Mouse (Mus musculus) stomach, embryonic 15.5 days (tissue): Measurements from ENCODE around the gene Mapk10. TPM values are rescaled to one million over a fixed set of nuclear protein-coding genes. Genes with fewer than 3 reads are reported as not detected.

Experiments
- ATAC-seq: fragments of 200-750 bp; cut with Nextera tagmentation; 2 replicates; pipeline ENCODE4 v1.8.0; 2017; ENCODE audit warnings: low read depth, moderate number of reproducible peaks, moderate TSS enrichment; ENCODE audit not compliant: insufficient read depth, low FRiP score
- H3K27ac ChIP-seq: fragments of 300-500 bp; sonication (generic); 2 replicates; pipeline ENCODE4 v1.5.1; 2015; ENCODE audit warnings: mild to moderate bottlenecking, inconsistent platforms
- H3K27me3 ChIP-seq: fragments of 300-500 bp; sonication (generic); replicated peaks from 2 replicates; pipeline ENCODE4 v1.6.1; 2015; ENCODE audit warnings: inconsistent platforms
- H3K36me3 ChIP-seq: fragments of 300-500 bp; sonication (generic); 2 replicates; pipeline ENCODE4 v1.6.1; 2015; ENCODE audit warnings: inconsistent platforms
- H3K4me1 ChIP-seq: fragments of 300-500 bp; sonication (generic); 2 replicates; pipeline ENCODE4 v1.6.1; 2015; ENCODE audit warnings: inconsistent platforms
- H3K4me2 ChIP-seq: fragments of 300-500 bp; sonication (generic); 2 replicates; pipeline ENCODE4 v1.6.1; 2015; ENCODE audit warnings: mild to moderate bottlenecking, inconsistent platforms
- H3K4me3 ChIP-seq: fragments of 300-500 bp; sonication (generic); replicated peaks from 2 replicates; pipeline ENCODE4 v1.5.1; 2015; ENCODE audit warnings: inconsistent platforms
- H3K9ac ChIP-seq: fragments of 300-500 bp; sonication (generic); 2 replicates; pipeline ENCODE4 v1.6.1; 2015; ENCODE audit warnings: inconsistent platforms
- H3K9me3 ChIP-seq: fragments of 300-500 bp; sonication (generic); 2 replicates; pipeline ENCODE4 v1.6.1; 2016; ENCODE audit warnings: inconsistent platforms
- WGBS: fragments of 180-500 bp; shearing (Covaris S2); methylation state at CpG from one replicate; pipeline ENCODE4 v1.1.7; 2015; 5-methylcytosine and 5-hydroxymethylcytosine counted together
- polyA plus RNA-seq: library from polyadenylated mRNA; unstranded; fragments of >200 nt; fragmentation: Nextera tagmentation; extraction: Ambion mirVana; gene quantifications from 2 replicates; pipeline ENCODE4 v1.2.1, GENCODE M21; 2015

The Mapk10 gene
- polyA plus RNA-seq = 4.8 and 6.4 TPM in 2 replicates

- H3K27ac ChIP-seq = no peak within 1 kb of the TSS
- no peaks in the 10 kb centered on the region for H3K36me3 ChIP-seq
- no peaks in the 10 kb centered on the region for H3K9me3 ChIP-seq
- peak within 1 kb of the TSS; percentile 17 for H3K4me3 ChIP-seq
- H3K27me3 ChIP-seq = no peaks in the 10 kb centered on the region
- ATAC-seq = peak; percentile 88
- 8% methylated on average over 15 of the region's 16 CpGs for WGBS
- H3K4me1 ChIP-seq = no peaks in the 10 kb centered on the region
- no peak within 1 kb of the TSS for H3K9ac ChIP-seq
- peak within 1 kb of the TSS; percentile 39 for H3K4me2 ChIP-seq
Observed at GRCm38 (mm10) chr5:103211101-103211848, at the start of gene Mapk10. Gene Mapk10 (minus strand): TSS chr5:103211334.

- no peaks in the 10 kb centered on the region for H3K27me3 ChIP-seq
- H3K4me3 ChIP-seq = no peak overlapping the region
- H3K4me1 ChIP-seq = no peaks in the 10 kb centered on the region
- H3K4me2 ChIP-seq = no peak overlapping the region
- no peaks in the 10 kb centered on the region for H3K36me3 ChIP-seq
- H3K9me3 ChIP-seq = no peaks in the 10 kb centered on the region
- 83% methylated on average over 5 of the region's 5 CpGs for WGBS
- no peak for ATAC-seq
- no peak overlapping the region for H3K27ac ChIP-seq
- no peak overlapping the region for H3K9ac ChIP-seq
Observed at GRCm38 (mm10) chr5:103256144-103256543, 45.0 kb upstream of the Mapk10 start.

GRCm38 (mm10) chr5:103242430-103242829 is 31.3 kb upstream of the Mapk10 start:
- ATAC-seq = no peak
- H3K9ac ChIP-seq = no peak overlapping the region

GRCm38 (mm10) chr5:103231822-103232221 is 20.7 kb upstream of the Mapk10 start:
- Histone ChIP-seq H3K9me3 (no peaks in the 10 kb centered on the region), H3K27me3 (no peaks in the 10 kb centered on the region), H3K27ac (no peak overlapping the region), H3K4me2 (no peak overlapping the region), H3K36me3 (no peaks in the 10 kb centered on the region), H3K4me3 (no peak overlapping the region), H3K4me1 (no peaks in the 10 kb centered on the region), H3K9ac (no peak overlapping the region)
- 78% methylated on average over 4 of the region's 4 CpGs for WGBS
- no peak for ATAC-seq

More at GRCm38 (mm10) chr5:103242430-103242829, 31.3 kb upstream of the Mapk10 start:
- Histone ChIP-seq H3K4me1 (no peaks in the 10 kb centered on the region), H3K4me3 (no peak overlapping the region), H3K36me3 (no peaks in the 10 kb centered on the region), H3K27ac (no peak overlapping the region), H3K4me2 (no peak overlapping the region), H3K9me3 (no peaks in the 10 kb centered on the region), H3K27me3 (no peaks in the 10 kb centered on the region)
- 80% methylated on average over 1 of the region's 1 CpGs for WGBS

GRCm38 (mm10) chr5:103230334-103230733 is 19.2 kb upstream of the Mapk10 start:
- Histone ChIP-seq H3K4me3 (no peak overlapping the region), H3K36me3 (no peaks in the 10 kb centered on the region), H3K4me2 (no peak overlapping the region), H3K27me3 (no peaks in the 10 kb centered on the region), H3K27ac (no peak overlapping the region), H3K4me1 (no peaks in the 10 kb centered on the region), H3K9me3 (no peaks in the 10 kb centered on the region), H3K9ac (no peak overlapping the region)
- ATAC-seq = no peak
- 81% methylated on average over 5 of the region's 5 CpGs for WGBS

- Histone ChIP-seq H3K4me2 (no peak overlapping the region), H3K9me3 (no peaks in the 10 kb centered on the region), H3K27me3 (no peaks in the 10 kb centered on the region), H3K36me3 (no peaks in the 10 kb centered on the region), H3K4me1 (no peaks in the 10 kb centered on the region), H3K9ac (no peak overlapping the region), H3K27ac (no peak overlapping the region), H3K4me3 (no peak overlapping the region)
- no peak for ATAC-seq
- WGBS = 62% methylated on average over 3 of the region's 3 CpGs
Observed at GRCm38 (mm10) chr5:103229321-103229720, 18.2 kb upstream of the Mapk10 start.

GRCm38 (mm10) chr5:103221997-103222396 is 10.9 kb upstream of the Mapk10 start:
- ATAC-seq = no peak
- Histone ChIP-seq H3K4me1 (no peaks in the 10 kb centered on the region), H3K9me3 (no peaks in the 10 kb centered on the region), H3K27me3 (no peaks in the 10 kb centered on the region), H3K36me3 (no peaks in the 10 kb centered on the region), H3K4me2 (no peak overlapping the region), H3K27ac (no peak overlapping the region), H3K9ac (no peak overlapping the region), H3K4me3 (no peak overlapping the region)
- WGBS = 50% methylated on average over 2 of the region's 2 CpGs

GRCm38 (mm10) chr5:103210644-103211043 is 490 bp downstream of the Mapk10 start:
- no peaks in the 10 kb centered on the region for H3K27me3 ChIP-seq
- peak overlapping the region; percentile 39; the same call in 1 of the 2 replicates for H3K4me2 ChIP-seq
- no peak overlapping the region for H3K9ac ChIP-seq
- no peak for ATAC-seq
- 0 out of 2 replicates have a peak overlapping the region, but pooled peaks have one; percentile 17 for H3K4me3 ChIP-seq
- H3K27ac ChIP-seq = no peak overlapping the region
- no peaks in the 10 kb centered on the region for H3K9me3 ChIP-seq
- H3K4me1 ChIP-seq = no peaks in the 10 kb centered on the region
- 37% methylated on average over 6 of the region's 6 CpGs for WGBS
- H3K36me3 ChIP-seq = no peaks in the 10 kb centered on the region

GRCm38 (mm10) chr5:103210018-103210417 is 1.1 kb downstream of the Mapk10 start:
- no peak overlapping the region for H3K27ac ChIP-seq
- ATAC-seq = no peak
- 59% methylated on average over 3 of the region's 3 CpGs for WGBS
- no peaks in the 10 kb centered on the region for H3K36me3 ChIP-seq
- no peaks in the 10 kb centered on the region for H3K27me3 ChIP-seq
- no peaks in the 10 kb centered on the region for H3K4me1 ChIP-seq
- H3K4me3 ChIP-seq = no peak overlapping the region
- no peak overlapping the region for H3K4me2 ChIP-seq
- no peak overlapping the region for H3K9ac ChIP-seq
- H3K9me3 ChIP-seq = no peaks in the 10 kb centered on the region

- Histone ChIP-seq H3K9ac (no peak overlapping the region), H3K4me3 (no peak overlapping the region), H3K27me3 (no peaks in the 10 kb centered on the region), H3K4me2 (no peak overlapping the region), H3K4me1 (no peaks in the 10 kb centered on the region), H3K36me3 (no peaks in the 10 kb centered on the region), H3K27ac (no peak overlapping the region), H3K9me3 (no peaks in the 10 kb centered on the region)
- ATAC-seq = no peak
- WGBS = 56% methylated on average over 6 of the region's 6 CpGs
Observed at GRCm38 (mm10) chr5:103209486-103209885, 1.6 kb downstream of the Mapk10 start.

- 48% methylated on average over 8 of the region's 8 CpGs for WGBS
- Histone ChIP-seq H3K4me3 (no peak overlapping the region), H3K27me3 (no peaks in the 10 kb centered on the region), H3K27ac (no peak overlapping the region), H3K4me2 (no peak overlapping the region), H3K9me3 (no peaks in the 10 kb centered on the region), H3K9ac (no peak overlapping the region), H3K36me3 (no peaks in the 10 kb centered on the region), H3K4me1 (no peaks in the 10 kb centered on the region)
- no peak for ATAC-seq
Observed at GRCm38 (mm10) chr5:103208869-103209268, 2.3 kb downstream of the Mapk10 start.

GRCm38 (mm10) chr5:103208021-103208511 is 3.1 kb downstream of the Mapk10 start:
- H3K4me2 ChIP-seq = no peak overlapping the region
- no peak overlapping the region for H3K4me3 ChIP-seq
- ATAC-seq = no peak
- WGBS = 66% methylated on average over 10 of the region's 10 CpGs
- no peak overlapping the region for H3K9ac ChIP-seq
- H3K36me3 ChIP-seq = no peaks in the 10 kb centered on the region
- no peaks in the 10 kb centered on the region for H3K9me3 ChIP-seq
- no peak overlapping the region for H3K27ac ChIP-seq
- no peaks in the 10 kb centered on the region for H3K4me1 ChIP-seq
- H3K27me3 ChIP-seq = no peaks in the 10 kb centered on the region
